Mouse (Mus musculus) erythroblast, embryonic 14.5 days (primary cell): ENCODE data around the gene Rab30.

ENCODE experiments used
- GATA1 ChIP-seq: IDR thresholded peaks from 2 replicates; pipeline ENCODE4 v1.6.1; 2012; ENCODE audit warnings: low read length, inconsistent platforms, mixed read lengths
- TAL1 ChIP-seq: IDR thresholded peaks from 3 replicates; pipeline ENCODE4 v1.6.1; 2012; ENCODE audit warnings: low read length, inconsistent platforms, mixed read lengths

- TF ChIP-seq GATA1 (no peak), TAL1 (no peak)
Observed at GRCm38 (mm10) chr7:92730465-92730864, 10.9 kb upstream of the Rab30 start.
